Mouse (Mus musculus): ENCODE data around the gene Cacna1s.

Gene Cacna1s

DNA sequence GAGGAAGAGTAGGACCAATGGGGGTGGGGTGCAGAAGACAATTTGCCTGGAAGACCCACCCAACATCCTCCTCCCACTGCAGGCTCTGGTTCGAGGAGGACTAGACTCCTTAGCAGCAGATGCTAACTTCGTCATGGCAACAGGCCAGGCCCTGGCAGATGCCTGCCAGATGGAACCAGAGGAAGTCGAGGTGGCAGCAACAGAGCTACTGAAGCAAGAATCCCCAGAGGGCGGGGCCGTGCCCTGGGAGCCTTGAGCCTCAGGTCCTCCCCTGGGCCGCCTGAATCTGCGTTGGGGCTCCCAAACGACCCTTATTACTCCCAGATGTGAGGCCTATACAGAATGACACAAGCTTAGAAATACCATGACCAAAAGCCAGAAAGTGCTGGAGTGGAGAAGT lies 66.3 kb downstream of the Cacna1s start:
- peak; percentile 54 to 74 for DNase-seq

DNA sequence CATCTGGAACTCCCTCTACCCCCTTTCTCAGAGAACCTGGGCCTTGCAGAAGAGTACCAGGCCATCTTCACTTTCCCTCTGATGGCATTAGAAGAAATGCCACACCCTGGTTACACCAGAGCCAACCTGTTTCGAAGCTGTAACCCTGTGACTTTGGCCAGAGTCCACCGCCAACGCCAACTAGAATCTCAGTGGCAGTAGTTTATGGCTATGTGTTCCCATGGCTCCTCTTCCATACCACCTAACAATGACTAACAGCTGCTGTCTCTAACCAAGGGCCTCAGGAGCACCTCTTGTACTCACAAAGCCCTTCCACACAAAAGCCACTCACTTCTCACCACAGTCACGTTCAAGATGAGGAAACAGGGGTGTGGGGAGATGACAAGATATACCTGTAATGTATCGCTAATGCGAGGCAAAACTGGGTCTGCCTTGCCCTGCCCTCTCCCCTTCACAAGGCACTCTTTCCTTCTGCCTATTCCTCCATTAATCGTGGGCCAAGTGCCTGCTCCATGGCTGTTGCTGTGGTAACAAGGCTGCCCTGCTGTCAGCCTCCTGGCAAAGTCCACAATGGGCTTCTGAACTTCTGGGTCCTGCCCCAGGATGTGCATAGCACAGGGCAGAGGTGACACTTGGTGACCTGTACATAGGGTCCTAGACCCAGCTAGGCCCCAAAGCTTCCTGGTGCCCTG lies 67.2 kb downstream of the Cacna1s start:
- DNase-seq, result no peak

GRCm38 (mm10) chr1:136120263-136120603 lies 67.7 kb downstream of the Cacna1s start:
- DNase-seq, result no peak

GRCm38 (mm10) chr1:136120785-136121184 lies 68.2 kb downstream of the Cacna1s start:
- DNase-seq, result no peak

DNA sequence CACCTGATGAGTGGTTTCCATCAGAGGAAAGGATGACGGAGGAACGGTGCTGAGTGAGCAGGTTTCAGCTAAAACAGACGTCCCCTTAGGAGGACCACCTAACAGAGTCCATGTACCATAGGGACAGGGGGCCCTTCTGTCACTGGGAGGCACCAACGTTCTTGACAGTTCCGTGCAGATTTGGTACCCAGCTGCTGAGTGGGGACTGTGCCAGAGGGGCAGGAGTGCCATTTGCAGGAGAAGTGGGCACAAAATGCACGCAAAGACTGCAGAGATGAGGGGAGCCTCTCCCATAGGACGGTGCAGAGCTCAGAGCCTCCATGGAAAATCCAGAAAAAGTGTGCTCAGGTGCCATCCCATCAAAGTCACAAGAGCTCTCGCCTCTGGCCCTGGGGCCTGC lies 69.5 kb downstream of the Cacna1s start:
- DNase-seq, result no peak

GRCm38 (mm10) chr1:136126159-136126765 lies 73.7 kb downstream of the Cacna1s start:
- no peak for DNase-seq

DNA sequence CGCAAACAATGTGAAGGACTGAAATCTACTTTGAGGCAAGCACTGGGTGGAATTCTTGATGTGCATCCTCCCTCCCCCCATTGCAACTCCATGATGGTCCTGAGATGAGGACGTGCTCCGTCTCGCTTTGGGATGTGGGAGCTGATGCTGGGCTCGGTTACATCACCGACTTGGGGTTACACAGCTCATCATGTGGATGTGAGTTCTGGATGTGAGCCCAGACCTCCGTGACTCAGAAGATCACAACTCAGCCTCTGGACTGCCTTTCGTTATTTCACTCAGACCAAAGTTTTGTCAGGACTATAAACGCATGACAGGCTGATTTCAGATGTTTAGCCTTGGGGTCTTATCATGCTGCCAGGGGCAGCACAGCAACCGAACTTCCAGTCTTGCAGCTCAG lies 74.3 kb downstream of the Cacna1s start:
- no peak for DNase-seq

- DNase-seq, result no peak
Measured at GRCm38 (mm10) chr1:136127856-136128255, 75.3 kb downstream of the Cacna1s start.

DNA sequence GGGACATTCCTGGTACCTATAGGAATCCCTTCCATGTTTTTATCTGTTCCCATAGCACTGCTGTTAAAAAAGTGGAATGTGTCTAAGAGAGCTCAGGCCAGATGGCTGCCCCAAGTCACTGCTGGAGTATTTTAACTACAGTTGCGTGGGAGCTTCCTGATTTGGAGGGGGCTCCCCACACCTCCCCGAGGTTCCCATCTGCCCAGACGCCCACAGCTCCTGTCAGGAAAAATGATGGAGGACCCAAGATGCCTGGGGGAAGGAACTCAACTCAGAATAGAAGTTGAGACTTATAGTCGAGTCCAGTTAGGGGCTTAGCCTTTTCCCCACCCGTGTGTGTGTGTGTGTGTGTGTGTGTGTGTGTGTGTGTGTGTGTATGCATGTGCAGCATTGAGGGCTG lies 75.9 kb downstream of the Cacna1s start:
- no peak for DNase-seq

DNA sequence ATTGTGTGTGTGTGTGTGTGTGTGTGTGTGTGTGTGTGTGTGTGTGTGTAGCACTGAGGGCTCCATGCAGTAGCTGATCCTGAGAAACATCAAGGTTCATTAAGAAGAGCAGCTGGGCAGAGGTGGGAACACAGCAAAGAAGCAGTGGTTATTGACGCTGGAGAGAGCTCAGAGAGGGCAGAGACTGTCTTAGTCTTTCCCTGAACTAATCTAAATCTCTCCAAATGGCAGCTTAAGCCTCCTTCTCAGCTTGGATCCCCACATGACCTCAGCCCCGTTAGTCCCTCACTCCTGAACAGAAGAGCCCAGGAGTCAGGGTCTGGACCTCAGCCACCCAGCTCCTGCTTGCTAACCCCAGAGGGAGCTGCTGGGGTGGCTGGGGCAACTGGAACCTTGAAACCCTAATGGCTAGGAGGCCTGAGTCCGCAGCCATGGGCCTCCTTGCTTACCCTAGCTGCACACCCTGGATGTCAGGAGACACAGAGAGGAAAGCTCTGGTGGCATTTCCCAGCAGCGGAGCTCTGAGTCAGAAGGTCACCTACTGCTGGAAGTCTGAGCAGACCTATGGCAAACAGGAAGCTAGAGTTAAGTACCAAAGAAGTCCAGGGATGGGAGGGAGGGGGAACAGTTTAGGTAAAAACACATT lies 76.5 kb downstream of the Cacna1s start:
- DNase-seq, result no peak

DNA sequence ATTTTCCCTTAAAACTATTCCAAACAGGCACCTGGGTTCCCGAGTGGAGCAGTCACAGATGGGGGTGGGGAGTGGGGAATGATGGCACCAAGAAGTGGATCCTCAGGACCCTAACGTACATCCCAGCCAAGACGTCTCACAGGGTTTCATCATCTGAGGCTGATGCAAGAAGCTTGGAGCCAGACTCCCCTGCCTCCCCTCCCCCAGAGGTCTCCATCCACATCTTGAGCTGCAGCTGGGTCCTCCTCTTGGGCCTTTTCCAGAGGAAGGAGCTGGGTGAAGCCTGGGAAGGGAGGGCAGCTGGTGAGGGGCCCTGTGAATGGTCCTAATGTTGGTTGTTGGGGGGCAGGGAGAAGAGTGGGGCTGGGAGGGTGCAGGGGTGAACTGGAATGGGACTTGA lies 77.6 kb downstream of the Cacna1s start:
- no peak for DNase-seq

DNA sequence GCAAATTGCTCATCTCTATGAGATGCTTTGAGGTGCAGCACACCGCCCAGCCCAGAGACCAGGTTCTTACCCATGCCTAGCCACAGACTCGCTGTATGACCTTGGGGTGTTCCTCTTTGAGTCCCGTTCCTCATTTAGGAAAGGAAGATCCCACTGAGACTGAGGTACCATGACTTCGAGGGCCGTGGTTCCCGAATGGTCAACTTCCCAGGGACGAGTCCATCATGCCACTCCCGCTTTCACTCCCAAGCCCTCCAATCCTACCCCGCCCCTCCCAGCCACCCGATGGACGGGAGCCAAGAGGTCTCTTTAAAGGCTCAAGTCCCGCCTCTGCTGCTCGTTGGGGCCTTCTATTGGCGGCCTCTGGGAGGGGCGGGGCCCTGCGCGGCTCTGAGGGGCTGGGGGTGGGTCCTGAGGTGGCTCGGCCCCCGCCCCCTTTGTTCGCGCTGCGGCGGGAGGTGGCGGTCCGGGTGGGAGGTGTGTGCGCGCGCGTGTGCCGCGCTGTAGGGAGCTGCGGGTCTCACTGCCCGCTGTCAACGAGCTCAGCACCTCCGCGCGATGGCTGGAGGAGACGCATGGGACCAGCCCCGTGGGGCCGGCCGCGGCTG lies 78.5 kb downstream of the Cacna1s start, which contains the start of gene Kif21b:
Gene Kif21b (plus strand): TSS at position 439 of the 608 bp plus-strand sequence.
- DNase-seq, result peak; percentile 93 to 95

DNA sequence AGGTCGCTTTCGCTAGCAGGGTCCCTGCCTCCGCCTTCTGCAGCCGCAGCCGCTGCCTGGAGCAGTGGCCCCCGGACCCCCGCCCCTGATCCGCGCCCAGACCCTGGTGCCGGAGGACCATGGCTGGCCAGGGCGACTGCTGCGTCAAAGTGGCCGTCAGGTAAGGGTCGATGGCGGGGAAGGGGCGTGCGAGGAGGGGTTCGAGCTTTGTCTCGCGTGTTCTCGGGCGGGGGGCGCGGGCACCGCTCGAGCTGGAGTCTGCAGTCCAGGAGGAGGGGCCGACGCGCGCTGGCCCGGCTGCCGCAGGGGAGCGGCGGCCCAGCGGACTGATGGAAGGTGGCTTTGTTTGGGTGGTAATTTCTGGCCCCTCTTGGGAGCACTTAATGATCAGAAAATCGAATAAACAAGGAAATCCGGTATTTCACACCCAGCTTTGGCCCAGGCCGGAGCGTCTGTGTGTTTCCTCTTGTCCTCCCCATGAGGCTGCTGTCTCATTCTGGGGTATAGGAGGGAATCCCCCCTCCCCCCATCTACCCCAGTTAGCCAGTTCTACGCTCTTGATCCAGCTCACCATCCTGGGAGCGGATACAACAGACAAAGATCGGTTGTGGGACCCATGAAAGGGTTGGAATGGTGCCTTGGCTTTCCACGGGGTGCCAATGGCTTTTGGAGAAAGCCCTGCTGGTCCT lies 79.2 kb downstream of the Cacna1s start:
- DNase-seq, result peak in 1 of 2 experiments; percentile 69

DNA sequence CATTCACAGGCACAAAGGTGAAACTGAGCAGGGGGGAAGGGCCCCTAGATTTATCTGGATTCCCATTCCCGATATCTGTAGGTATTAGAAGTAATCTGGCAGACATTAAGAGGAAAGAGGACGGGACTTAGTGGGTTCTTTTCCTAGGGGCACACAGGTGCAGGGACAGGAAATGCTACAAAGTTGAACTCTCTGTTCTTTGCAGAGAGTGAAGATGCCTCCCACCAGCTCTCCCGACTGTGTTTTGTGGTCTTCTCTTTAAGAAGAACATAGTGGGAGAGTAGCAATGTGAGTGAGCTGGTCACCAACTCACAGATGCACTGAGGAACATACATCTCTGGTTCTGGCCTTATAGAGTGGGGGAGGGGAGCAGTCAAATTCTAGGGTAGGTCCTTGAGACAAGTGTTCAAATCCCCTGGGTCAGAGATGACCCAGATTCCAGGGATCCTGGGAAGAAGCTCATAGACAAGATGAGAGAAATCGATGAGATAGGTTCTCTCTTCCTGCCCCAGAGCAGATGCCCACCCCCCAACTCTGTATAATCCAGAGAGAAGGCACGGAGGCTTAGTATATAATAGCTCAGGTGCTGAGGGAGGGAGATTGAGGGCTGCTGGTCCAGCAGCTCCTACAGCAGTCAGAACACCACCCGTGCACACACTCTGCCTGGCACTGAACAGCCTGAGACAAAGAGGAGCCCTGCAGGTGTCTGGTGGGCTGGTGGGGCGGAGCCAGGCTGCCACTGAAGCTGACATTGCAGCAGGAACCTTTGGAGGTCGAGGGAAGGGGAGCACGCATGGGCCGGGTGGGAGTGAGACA lies 80.0 kb downstream of the Cacna1s start:
- DNase-seq, result peak; percentile 85 to 91

- peak in 1 of 2 experiments; percentile 46 for DNase-seq
Measured at GRCm38 (mm10) chr1:136133570-136134240, 81.2 kb downstream of the Cacna1s start.

DNA sequence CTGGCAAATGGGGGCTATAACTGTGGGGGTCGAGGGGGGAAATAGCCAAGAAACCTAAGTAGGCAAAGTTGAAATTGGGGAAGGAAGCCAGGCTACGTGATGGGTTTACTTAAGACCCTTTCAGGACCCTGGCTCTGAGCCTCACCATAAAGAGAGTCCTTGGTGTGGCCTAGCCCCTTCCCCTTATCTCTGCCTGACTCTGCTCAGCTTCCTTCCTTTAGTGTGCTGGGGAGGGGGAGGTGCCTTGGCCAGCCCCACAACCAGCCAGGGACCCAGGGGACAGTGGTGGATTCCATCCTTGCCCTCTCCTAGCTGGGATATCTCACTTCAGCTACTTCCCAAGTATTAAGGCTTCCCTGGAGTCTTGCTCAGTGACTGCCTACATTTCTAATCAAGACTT lies 82.0 kb downstream of the Cacna1s start:
- DNase-seq, result peak; percentile 62 to 63

DNA sequence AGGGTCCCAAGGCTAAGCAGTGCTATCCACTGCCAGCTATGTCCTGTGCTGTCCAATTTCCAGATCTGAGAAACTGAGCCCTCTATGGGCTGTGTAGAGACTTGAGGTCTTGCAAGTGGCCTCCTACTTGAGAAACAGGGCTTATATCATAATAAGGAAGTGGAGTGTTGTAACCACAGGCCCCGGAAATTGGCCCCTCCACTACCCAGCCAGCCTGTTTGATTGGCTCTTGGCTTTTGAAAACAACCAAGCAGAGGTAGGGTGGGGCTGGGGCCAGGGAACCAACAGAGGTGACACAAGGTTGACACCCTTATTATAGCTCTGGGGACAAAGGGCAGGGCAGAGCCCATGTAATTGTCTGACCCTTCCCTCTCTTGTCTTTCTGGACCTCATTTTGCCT lies 82.5 kb downstream of the Cacna1s start:
- DNase-seq, result peak; percentile 84 to 90

DNA sequence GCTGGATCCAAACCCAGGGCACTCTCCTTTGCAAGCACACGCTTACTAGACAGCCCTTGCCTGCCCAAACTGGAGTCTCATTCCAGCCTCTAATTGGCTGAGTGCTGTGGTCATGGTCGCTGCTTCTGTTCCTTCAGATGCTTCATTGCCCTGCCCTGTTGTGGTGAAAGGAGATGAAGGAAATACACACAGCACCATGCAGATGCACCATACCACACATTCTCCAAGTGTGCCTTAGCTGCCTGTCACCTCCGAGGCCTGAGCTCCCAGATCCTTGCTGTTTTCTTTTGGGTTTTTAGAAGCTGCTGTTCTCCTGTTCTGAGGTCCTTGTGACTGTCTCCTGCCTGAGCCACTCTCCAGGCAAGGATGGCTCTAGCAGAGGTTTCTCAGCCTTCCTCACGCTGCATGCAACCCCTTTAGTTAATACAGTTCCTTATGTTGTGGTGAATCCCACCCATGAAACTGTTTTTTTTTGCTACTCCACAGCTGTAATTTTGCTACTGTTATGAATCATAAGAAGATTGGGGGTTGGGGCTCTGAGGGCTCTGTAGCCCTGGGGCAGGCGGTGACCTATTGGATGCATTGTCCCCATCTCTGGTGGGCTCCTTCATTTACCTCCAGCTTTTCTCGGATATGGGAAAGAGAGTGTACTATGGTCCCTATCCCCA lies 83.4 kb downstream of the Cacna1s start:
- peak; percentile 43 to 44 for DNase-seq

GRCm38 (mm10) chr1:136136547-136136946 lies 84.0 kb downstream of the Cacna1s start:
- no peak for DNase-seq

GRCm38 (mm10) chr1:136137071-136137531 lies 84.6 kb downstream of the Cacna1s start:
- DNase-seq, result no peak

GRCm38 (mm10) chr1:136137575-136137974 lies 85.0 kb downstream of the Cacna1s start:
- peak; percentile 58 to 71 for DNase-seq

Data from thymus, postnatal 36 days (tissue).